Mouse (Mus musculus) thymus, postnatal 10 days (tissue): ENCODE data around the gene Aff1.

Experiments used
- DNase-seq, 2 experiments: peaks; one replicate each; pipeline ENCODE4 v3.0.0; 2021; ENCODE audit warnings: low spot score in 2 of 2

The Aff1 gene

DNA sequence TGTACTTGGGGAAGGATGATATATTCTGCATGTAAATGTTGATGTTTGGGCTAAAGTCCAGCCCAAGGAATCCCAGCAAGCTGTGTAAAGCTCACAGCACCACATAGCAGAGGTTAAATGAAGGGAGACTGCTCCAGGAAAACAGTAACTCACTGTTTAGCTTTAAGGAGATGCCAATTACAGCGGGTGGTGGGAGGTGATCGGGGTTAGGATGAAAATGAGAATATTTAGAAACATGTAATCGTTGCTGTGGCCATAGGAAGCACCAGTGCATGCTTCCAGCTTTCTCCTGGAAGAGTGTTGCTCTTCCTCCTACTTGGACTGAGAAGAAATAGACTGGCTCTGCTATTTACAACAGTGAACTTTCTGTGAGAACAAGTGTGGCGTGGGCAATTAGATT is 80.1 kb downstream of the Aff1 start:
- DNase-seq = no peak

DNA sequence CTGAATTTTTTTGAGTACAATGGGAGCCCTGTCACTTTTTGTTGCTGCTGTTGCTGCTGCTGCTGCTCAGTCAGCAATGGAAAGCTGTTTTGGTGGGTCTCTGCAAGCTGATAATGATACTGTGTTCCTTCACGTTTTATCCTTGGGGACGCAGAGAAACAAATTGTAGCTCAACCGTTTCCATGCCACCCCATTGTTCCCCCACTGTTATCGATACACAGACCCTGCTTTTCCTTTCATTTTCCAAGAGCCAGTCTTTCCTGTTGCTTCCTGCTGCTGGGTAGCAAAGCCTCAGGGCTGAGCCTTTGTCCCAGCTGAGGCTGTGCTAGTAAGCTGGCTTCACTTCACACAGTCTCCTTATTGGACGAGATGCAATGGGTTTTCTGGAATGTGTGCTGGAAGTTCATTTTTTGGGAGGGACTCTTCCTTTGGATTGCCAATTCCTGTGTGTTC is 81.0 kb downstream of the Aff1 start:
- no peak for DNase-seq

DNA sequence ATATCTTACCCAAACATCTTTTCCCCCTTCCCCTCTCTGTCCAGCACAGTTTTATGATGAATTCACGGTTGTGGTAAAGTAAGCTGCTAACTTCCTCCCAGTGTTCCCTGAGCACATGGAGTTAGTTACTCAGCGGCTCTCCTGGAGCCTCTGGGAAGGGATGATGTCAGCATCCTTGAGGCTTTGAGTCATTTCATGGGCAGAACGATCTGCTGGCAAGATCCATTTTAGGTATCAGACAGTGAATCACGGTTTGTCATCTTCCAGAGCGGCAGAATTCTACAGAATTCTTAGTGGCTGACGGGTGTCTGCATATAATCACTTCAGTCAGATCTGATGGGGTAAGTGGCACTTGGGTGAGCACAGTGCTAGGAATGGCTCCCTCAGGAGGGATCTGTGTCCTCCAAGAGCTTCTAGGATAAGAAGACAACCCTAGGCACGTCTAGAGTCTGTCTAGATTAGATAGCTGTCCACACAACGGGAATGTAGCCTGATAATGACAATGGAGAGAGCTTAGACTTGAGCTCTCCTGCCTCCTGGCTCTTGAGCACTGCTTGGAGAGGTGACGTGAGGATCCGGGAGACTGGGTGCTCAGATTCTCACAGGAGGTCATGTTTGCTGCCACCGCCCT is 82.6 kb downstream of the Aff1 start:
- no peak for DNase-seq

DNA sequence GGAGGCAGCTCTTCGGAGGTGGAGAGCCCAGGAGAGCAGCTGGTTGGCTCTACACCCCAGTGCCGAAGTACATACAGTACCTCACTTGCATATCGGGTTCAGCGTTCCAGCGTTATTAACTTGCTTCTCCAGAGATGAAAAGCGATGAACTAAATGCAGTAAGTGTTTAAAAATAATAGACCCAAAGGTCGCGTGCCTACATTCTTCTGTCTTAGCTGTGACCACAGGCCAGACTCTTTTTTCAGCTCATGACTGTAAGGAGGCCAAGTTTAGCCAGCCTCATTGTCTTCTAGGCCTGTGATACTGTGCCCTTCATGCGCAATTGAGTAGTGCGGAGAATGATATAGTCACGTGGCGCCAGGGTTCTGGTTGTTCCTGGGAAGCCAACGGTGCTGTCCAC is 83.3 kb downstream of the Aff1 start:
- no peak for DNase-seq

DNA sequence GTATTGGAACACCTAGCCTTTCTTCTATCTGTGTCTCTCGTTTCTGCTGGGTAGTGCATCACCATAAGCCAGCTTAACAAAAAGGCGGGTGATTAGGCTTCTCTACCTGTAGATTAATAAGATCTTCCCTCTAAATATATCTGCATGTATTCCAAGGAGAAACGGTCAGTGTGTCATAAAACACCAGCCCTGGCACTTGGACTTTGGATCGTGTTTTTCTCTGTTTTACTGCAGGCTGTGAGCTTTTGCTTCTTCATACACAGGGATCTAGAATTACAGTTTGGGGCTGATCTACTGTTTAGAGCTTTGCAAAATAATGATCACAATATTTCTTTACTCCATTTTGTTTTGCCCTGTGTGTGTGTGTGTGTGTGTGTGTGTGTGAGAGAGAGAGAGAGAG is 84.7 kb downstream of the Aff1 start:
- no peak for DNase-seq

DNA sequence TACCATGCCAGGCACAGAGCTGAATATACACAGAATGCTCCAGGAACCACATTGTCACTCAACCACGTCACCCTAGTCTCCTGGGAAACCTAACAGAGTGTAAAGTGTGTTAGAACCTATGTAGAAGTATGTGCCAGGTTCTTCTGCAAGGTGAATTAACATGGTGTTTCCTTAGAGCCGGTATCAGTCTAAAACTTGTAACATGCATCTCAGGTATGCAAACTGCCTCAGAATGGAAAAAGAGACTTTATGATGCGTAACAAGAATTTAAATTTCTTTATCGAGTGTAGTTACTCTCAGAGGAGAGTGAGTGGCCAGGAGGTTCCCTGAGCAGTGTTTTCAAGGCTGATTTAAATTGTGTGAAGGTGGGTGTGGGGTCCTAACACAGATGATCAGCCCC is 85.3 kb downstream of the Aff1 start:
- DNase-seq = no peak

DNA sequence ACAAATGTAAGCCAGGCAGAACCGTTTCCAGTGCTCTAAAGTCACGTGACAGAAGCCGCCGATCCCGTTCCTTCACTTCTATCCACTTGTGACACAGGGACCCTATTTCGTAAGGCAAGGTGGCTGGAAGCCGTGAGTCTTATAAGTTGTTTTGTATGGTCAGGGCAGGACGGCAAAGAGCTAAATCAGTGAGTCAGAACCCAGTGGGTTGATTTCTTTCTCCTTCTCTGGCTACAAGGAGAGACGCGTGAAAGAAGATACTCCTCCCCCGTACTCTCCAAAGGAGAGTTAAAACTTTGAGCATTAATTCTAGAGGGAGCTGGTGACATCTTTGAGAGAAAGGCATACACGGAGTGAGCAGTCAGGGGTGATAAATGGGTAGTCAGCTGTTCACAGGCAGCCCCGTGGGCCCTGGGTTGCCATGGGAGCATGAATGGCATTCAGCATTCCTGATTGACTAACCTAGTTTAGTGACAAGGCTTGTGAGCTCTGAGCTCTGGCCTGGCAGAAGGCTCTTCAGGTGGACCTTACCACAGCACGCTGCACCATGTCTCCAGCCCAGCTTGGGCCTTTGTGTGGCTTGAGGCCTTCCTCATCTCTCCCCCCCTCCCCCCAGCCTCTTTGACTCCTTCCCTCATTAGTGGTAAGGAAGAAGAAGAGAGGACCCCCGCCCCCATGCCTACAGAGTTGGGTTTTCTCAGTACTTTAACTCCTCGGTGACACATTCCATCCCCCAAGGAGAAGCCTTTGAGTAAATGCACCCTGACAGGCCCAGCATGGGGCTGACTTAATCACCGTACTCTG is 86.3 kb downstream of the Aff1 start:
- DNase-seq = no peak

DNA sequence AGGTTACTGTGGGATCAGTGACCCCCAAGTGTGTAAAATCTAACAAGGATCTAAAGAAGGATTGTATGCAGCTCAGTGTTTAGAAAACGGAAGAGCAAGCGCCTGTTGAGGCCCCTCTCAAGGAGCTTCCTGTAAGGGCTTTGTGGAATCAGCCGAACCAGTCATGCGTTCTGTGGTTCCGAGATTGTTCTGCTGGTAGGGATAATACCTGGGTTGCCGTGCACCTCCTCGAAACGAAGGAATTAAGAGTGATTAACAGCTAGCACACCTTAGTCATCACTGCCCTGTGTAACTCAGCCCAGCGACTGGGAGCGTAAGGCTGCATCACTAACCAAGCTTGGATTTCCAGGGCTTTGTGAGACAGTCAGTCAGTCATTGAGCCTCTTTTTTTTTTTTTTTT is 87.7 kb downstream of the Aff1 start:
- DNase-seq = no peak

DNA sequence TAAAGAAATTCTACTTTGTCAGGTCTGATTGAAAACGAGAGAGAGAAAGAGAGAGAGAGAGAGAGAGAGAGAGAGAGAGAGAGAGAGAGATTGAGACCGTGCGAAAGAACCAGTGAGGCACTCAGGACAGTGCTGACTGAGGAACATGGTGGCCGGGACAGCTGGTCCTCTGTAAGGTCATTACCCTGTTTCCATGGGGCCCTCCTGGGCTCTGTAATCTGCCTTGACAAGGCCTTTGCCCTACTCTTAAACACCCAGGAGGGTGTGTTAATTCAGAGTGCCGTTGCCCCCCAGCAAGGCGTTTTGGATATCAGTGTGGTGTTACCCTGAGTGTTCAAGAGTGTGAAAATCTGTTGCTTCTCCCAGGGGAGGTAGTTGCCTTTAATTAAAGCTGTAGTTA is 88.1 kb downstream of the Aff1 start:
- no peak for DNase-seq

DNA sequence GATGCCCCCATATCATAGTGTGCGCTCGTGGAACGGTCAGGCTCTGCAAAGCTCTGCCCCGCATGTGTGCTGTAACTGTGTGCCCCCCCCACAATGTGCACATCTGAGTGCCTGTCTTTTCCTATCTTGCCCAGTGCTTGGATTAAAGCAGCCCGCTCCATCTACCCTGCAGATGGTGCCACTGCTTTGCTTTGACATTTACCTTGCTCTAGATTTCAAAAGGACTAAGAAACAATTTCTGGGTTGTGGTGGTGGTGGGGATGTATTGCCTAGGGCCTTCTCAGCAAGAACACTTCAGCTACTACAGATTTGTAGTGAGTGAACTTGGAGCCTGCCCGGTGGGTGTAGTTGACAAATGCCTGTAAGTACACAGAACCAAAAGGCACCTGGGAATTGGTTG is 88.7 kb downstream of the Aff1 start:
- peak in 1 of 2 experiments; percentile 32 for DNase-seq

DNA sequence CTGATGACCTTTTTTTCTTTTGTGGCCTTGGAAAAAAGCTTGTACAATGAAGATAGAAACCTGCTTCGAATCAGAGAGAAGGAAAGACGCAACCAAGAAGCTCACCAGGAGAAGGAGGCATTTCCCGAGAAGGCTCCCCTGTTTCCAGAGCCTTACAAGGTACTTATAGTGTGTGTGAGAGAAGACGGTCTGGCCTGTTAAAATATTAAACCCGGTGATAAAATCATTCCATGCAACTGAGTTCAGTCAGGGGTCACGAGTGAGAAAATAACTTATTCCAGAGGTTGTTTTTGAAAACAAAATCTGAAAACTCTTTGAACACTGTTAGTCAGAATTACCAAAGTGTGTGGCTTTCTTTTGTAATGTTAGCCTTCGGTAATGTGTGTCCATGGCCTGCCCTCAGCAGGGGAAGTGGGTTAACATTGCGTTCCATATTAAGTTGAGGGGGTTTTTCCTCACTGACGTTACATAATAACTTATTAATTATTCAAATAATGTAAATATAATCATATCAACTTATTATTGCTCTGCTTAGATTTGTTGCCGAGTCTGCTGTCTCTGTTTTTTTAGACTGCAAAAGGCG is 91.0 kb downstream of the Aff1 start:
- no peak for DNase-seq

DNA sequence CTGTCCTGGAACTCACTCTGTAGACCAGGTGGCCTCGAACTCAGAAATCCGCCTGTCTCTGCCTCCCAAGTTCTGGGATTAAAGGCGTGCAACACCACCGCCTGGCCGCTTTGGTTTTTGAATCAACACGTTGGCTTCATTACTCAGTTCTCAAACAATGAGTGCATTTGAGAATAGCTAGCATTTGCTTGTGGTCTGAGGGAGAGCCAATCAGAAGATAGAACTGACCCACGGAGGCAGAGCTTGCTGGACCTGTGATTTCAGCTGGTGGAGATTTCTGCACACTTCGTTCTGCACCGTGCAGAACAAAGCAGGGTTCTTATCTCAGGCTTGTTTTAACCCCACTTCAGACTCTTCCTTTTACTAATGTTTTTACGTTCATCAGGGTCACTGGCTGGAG is 93.9 kb downstream of the Aff1 start:
- DNase-seq = no peak

DNA sequence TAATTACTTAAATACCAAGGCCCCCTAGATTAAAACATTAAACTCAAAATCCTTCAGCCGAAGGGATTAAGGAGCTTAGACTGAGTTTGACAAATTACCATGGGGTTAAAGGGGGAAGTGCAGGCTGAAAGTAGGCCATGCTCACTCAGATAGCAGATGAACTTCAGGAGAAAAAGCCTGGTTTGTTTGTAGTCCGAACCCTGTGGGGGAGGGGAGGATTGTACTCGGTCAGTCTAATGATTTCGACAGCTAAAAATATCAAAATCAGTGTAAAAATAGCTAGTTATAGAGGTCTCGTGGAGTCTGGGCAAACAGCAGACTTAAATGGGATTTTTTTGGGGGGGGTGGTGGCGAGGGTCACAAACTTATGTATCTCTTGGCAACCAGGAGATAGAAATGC is 96.3 kb downstream of the Aff1 start:
- DNase-seq = no peak

DNA sequence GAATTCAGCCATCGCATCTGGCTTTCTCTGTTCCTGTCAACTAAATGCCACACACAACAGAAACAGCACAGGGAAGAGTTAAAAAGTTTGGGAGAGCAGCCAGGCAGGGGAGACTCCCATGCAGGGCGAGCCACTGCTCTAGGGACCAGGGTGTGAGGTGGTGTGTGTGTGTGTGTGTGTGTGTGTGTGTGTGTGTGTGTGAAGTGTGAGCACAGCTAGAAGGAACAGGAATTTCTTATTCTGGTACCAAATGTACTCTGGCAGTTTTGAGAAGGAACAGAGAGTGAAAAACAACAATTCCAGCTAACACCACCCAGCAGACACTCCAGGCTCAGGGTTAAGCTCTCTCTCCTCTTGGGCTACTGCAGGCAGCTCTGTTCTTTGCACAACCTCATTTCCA is 96.8 kb downstream of the Aff1 start:
- no peak for DNase-seq

DNA sequence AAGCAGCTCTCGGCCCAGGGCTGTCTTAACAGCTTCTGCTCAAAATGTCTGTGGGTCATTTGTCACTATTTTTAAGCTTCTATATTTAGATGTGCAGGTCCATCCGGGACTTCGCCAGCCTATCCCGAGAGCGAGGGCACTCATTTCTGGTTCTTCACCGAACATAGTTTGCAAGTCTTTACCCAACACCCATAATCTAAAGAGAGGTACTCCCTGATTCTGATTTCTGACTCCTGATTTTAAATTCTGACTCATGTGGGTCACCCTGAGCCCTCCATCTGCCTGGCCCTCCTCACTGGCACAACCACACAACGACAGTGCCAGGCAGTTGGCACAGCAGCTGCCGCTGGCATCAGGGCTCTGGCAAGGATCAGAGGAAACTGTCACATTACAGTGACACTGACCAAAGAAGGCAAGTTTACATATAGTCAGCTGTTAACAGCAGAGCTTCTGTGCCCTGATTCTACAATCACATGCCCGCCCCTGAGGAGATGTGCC is 97.5 kb downstream of the Aff1 start:
- no peak for DNase-seq

DNA sequence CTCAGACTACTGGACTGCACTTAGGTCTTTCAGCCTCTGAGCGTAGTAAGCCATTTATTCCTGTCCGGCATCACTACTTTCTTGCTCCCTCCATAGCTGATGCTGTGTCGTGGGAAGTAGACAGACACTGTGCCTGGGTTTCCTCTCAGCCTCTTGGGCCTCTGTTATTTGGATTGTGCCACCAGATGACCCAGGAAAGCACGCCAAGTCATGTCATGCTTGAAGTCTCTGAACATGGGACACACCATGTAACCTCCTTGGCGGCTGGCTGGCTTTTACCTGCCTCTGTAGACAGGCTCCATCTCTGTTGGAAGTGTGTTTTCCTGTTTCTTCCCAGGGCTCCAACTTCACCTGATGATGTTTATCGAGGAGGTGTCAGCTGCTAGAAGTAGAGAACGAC is 99.6 kb downstream of the Aff1 start:
- no peak for DNase-seq

DNA sequence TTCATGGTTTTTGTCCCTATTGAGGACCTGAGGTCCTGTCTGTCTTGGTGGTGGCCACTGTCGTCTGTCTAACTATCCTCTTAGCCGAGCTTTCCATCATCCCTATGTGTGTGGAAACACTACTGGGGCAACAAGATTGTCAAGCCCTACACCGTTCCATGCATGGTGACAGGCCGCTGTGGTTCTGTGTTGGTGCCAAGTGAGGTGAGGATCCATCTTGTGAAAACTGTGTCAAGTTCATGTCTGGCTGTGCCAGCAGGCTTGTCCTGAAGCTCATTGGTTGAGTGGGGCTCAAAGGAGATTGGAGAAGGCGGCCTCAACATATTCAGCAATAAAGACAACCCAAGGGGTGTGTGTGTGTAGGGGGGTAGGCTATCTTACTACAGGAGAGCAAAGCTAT is 102.9 kb downstream of the Aff1 start:
- DNase-seq = no peak

DNA sequence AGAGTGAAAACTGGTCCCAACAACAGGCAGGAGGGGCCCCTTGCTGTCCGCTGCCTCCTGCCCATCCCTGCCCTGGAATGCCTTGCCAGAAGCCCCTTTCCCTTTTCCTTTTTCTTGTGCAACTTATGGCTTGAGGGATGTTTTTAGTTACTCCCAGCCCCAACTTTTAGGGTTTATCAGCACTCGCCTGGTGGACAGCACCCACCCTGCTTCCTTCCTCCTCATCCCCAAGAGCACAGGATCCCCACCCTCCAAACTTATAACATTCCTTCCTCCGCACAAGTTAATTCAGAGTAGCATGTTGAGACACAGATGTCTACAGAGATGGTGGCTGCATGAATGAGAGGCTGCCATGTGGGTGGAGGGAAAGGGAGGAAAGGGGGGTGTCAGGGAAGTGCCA is 103.9 kb downstream of the Aff1 start:
- DNase-seq = no peak

DNA sequence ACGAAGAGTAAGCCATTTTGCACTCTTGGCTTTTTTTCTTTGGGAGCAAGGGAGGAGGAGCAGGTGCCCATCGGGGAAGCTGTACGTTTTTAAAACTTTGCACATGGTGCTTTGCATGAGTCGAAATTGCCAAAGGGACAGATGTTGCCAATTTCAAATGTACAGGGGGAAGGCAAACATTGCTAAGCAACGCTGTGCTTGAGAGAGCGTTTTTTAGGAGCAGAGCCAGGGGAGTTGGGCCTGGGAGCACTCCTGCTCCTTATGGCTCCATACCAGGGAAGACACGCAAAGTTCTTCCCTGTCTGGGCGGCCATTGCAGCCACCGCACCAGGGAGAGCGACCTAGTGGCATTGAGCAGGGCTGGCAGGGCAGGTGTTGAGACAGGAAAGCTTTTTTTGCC is 105.6 kb downstream of the Aff1 start:
- no peak for DNase-seq

DNA sequence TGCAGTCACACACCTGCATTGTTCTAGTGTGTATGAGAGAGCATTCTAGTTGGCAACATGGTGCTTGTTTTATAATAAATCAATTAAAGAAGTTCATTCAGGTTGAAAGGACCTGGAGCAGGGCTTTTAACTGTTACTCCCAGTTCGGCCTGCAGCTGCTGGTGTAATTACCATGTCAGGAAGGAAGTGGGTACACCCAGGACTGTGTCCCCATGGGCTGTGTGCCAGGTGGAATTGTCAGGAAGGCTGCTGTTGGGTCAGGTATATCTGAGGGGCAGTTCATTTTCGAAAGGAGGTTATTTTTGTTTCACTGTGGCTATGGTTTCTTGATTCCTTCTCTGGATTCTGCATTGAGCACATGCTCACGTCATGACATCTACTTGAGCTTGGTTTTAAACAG is 107.3 kb downstream of the Aff1 start:
- no peak for DNase-seq

DNA sequence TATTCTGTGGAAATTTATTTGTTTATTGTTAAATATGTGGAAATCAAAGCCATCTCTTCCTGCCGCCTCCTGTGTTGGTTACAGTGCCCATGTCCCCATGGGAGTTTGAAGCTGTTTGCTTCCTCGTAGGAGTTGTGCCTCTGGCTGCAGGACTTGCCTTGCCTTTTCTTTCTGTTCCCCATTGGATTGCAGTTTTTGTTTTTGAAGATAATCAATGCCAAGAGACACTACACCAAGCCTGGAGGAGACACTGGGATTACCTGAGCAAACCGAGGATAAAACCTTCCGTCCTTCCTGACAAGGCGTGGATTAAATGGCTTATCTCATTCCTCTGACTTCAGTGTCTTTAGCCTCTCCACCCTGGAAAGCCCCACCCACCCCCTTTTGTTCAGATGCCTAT is 107.8 kb downstream of the Aff1 start:
- DNase-seq = no peak

DNA sequence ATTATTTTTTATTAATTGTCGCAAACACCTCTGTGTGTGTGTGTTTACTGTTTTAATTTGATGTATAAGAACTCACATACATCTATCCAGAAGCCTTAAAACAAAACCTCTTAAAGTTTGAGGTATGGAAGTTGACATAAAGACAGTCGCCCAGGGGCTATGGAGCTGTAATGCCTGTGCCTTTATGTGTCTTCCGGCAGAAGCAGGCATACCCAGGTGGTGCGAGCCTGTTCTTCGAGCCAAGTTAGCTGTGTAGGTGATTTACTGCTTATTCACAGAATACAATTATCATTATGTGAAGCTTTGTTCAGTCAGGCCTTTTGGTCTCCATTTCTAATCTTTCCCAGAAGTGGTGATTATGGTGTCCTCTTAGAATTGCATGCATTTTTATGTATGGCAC is 111.2 kb downstream of the Aff1 start:
- DNase-seq = no peak

DNA sequence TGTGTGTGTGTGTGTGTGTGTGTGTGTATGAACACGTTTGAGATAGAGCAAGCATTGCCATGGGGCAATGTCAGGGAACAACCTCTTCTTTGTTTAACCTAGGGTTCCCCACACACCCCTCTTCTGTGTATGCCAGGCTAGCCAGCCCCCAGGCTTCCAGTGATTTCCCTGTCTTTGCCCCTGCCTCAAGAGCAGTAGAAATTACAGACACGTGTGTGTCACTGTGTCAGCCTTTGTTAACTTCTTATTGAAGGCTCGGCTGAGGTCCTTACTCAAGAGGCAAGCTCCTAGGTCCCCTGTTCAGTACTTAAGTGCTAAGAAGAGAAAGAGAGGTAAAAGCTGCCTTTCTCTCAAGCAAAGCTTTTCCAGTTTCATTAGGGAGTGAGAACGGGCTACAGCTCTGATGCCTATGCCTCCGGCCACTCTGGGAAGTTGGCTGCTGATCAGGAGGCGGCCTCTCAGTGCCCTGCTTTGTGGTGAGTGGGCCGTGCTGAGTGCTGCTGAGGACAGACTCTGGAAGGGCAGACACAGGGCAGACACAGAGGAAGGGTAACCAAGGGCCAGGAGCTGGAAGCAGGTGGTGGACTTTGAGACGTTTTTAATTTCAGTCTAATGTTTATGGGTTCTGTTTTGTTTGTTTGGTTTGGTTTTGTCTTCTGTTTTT is 111.9 kb downstream of the Aff1 start:
- DNase-seq = no peak
